Mouse (Mus musculus) limb, embryonic 14.5 days (tissue): Measurements from ENCODE around the gene Itga6. TPM values are rescaled to one million over a fixed set of nuclear protein-coding genes. Genes with fewer than 3 reads are reported as not detected.

Experiments used
- ATAC-seq: fragments of 200-750 bp; cut with Nextera tagmentation; 2 replicates; pipeline ENCODE4 v1.8.0; 2017; ENCODE audit warnings: low read depth, moderate number of reproducible peaks, moderate TSS enrichment; ENCODE audit not compliant: low FRiP score
- DNase-seq: peaks from one replicate; pipeline ENCODE4 v3.0.0-alpha.2; 2015; ENCODE audit warnings: low spot score
- H3K27ac ChIP-seq: fragments of 300-500 bp; sonication (generic); replicated peaks from 2 replicates; pipeline ENCODE4 v1.5.1; 2014; ENCODE audit warnings: low read depth, mild to moderate bottlenecking, low read length, moderate library complexity, mixed read lengths
- H3K27me3 ChIP-seq: fragments of 300-500 bp; sonication (generic); 2 replicates; pipeline ENCODE4 v1.6.1; 2014; ENCODE audit warnings: low read length, mixed read lengths; ENCODE audit not compliant: control insufficient read depth, insufficient read depth
- H3K36me3 ChIP-seq: fragments of 300-500 bp; sonication (generic); 2 replicates; pipeline ENCODE4 v1.6.1; 2014; ENCODE audit warnings: mild to moderate bottlenecking, low read length, moderate library complexity, mixed read lengths; ENCODE audit not compliant: control insufficient read depth, insufficient read depth
- H3K4me1 ChIP-seq: fragments of 300-500 bp; sonication (generic); 2 replicates; pipeline ENCODE4 v1.6.1; 2014; ENCODE audit warnings: antibody characterized with exemption, low read length, mixed read lengths; ENCODE audit not compliant: control insufficient read depth, insufficient read depth
- H3K4me2 ChIP-seq: fragments of 300-500 bp; sonication (generic); replicated peaks from 2 replicates; pipeline ENCODE4 v1.6.1; 2014; ENCODE audit warnings: low read depth, mild to moderate bottlenecking, low read length, moderate library complexity; ENCODE audit not compliant: severe bottlenecking
- H3K4me3 ChIP-seq: fragments of 300-500 bp; sonication (generic); replicated peaks from 2 replicates; pipeline ENCODE4 v1.5.1; 2014; ENCODE audit warnings: low read length
- H3K9ac ChIP-seq: fragments of 300-500 bp; sonication (generic); 2 replicates; pipeline ENCODE4 v1.6.1; 2014; ENCODE audit warnings: mild to moderate bottlenecking, low read depth, low read length, moderate library complexity; ENCODE audit not compliant: severe bottlenecking
- H3K9me3 ChIP-seq: fragments of 300-500 bp; sonication (generic); 2 replicates; pipeline ENCODE4 v1.6.1; 2016; ENCODE audit warnings: low read length; ENCODE audit not compliant: control insufficient read depth
- POLR2A ChIP-seq: fragments of 200-500 bp; IDR thresholded peaks from 2 replicates; pipeline ENCODE4 v1.8.0; 2012; ENCODE audit warnings: inconsistent platforms, mild to moderate bottlenecking, moderate library complexity, borderline replicate concordance; ENCODE audit not compliant: insufficient read depth, insufficient read length; ENCODE audit errors: extremely low read depth
- WGBS: fragments of 180-500 bp; shearing (Covaris S2); extraction: QIAGEN DNeasy Blood & Tissue Kit; methylation state at CpG from one replicate; pipeline ENCODE4 v1.1.7; 2014; 5-methylcytosine and 5-hydroxymethylcytosine counted together
- polyA plus RNA-seq, 2 experiments: library from polyadenylated mRNA; depleted of rRNA in 1 of 2; stranded (reverse) in 1 of 2; unstranded in 1 of 2; fragments of >200 nt; fragmentation: Nextera tagmentation in 1 of 2; extraction: Ambion mirVana in 1 of 2; gene quantifications; 2 replicates each; pipeline versions ENCODE4 v1.2.1 to v1.2.3; 2012 to 2014

Gene Itga6
- polyA plus RNA-seq, 2 experiments: 49.2 to 59.1 TPM

- Histone ChIP-seq H3K36me3 (no peaks in the 10 kb centered on the region), H3K4me1 (peaks cover 12% of the 10 kb centered on the region; the same call in 1 of the 2 replicates), H3K9me3 (no peaks in the 10 kb centered on the region), H3K4me3 (no peak overlapping the region), H3K9ac (no peak overlapping the region), H3K27ac (no peak overlapping the region), H3K4me2 (no peak overlapping the region), H3K27me3 (no peaks in the 10 kb centered on the region)
- ATAC-seq (no peak), DNase-seq (no peak)
- 90% methylated on average over 3 of the region's 3 CpGs for WGBS
- TF ChIP-seq POLR2A: no peak
Observed at GRCm38 (mm10) chr2:71701341-71701740, 44.1 kb upstream of the Itga6 start.

- ATAC-seq: no peak
- Histone ChIP-seq H3K4me3 (no peak overlapping the region), H3K4me2 (no peak overlapping the region), H3K36me3 (no peaks in the 10 kb centered on the region), H3K9ac (no peak overlapping the region), H3K27me3 (no peaks in the 10 kb centered on the region), H3K9me3 (no peaks in the 10 kb centered on the region), H3K4me1 (peaks cover under 1% of the 10 kb centered on the region; the same call in 1 of the 2 replicates), H3K27ac (no peak overlapping the region)
- WGBS: 45% methylated on average over 5 of the region's 5 CpGs
- TF ChIP-seq POLR2A: no peak
- DNase-seq: no peak
Observed at GRCm38 (mm10) chr2:71704309-71704708, 41.1 kb upstream of the Itga6 start.

- Histone ChIP-seq H3K36me3 (no peaks in the 10 kb centered on the region), H3K4me1 (peaks cover 2% of the 10 kb centered on the region; the same call in 1 of the 2 replicates), H3K4me2 (no peak overlapping the region), H3K4me3 (no peak overlapping the region), H3K9me3 (no peaks in the 10 kb centered on the region), H3K27ac (no peak overlapping the region), H3K9ac (no peak overlapping the region), H3K27me3 (no peaks in the 10 kb centered on the region)
- DNase-seq (no peak), ATAC-seq (no peak)
- WGBS: 79% methylated on average over 5 of the region's 5 CpGs
- TF ChIP-seq POLR2A: no peak
Observed at GRCm38 (mm10) chr2:71708886-71709285, 36.5 kb upstream of the Itga6 start.

GRCm38 (mm10) chr2:71711640-71712039 lies 33.8 kb upstream of the Itga6 start:
- Histone ChIP-seq H3K4me1 (peaks cover 2% of the 10 kb centered on the region; the same call in 1 of the 2 replicates), H3K9me3 (no peaks in the 10 kb centered on the region), H3K4me3 (no peak overlapping the region), H3K27ac (no peak overlapping the region), H3K36me3 (no peaks in the 10 kb centered on the region), H3K9ac (no peak overlapping the region), H3K27me3 (no peaks in the 10 kb centered on the region), H3K4me2 (no peak overlapping the region)
- no peak for TF ChIP-seq POLR2A
- DNase-seq (no peak), ATAC-seq (no peak)
- WGBS: 61% methylated on average over 2 of the region's 2 CpGs

- Histone ChIP-seq H3K4me2 (no peak overlapping the region), H3K4me1 (peaks cover 2% of the 10 kb centered on the region; the same call in 1 of the 2 replicates), H3K36me3 (no peaks in the 10 kb centered on the region), H3K27me3 (no peaks in the 10 kb centered on the region), H3K4me3 (no peak overlapping the region), H3K9me3 (no peaks in the 10 kb centered on the region), H3K9ac (no peak overlapping the region), H3K27ac (no peak overlapping the region)
- 93% methylated on average over 5 of the region's 5 CpGs for WGBS
- DNase-seq: no peak
- no peak for ATAC-seq
- TF ChIP-seq POLR2A: no peak
Observed at GRCm38 (mm10) chr2:71714416-71714815, 31.0 kb upstream of the Itga6 start.

GRCm38 (mm10) chr2:71719005-71719386 lies 26.4 kb upstream of the Itga6 start:
- Histone ChIP-seq H3K4me3 (no peak overlapping the region), H3K4me2 (no peak overlapping the region), H3K36me3 (no peaks in the 10 kb centered on the region), H3K4me1 (no peaks in the 10 kb centered on the region), H3K9me3 (no peaks in the 10 kb centered on the region), H3K9ac (no peak overlapping the region), H3K27me3 (no peaks in the 10 kb centered on the region), H3K27ac (no peak overlapping the region)
- DNase-seq: no peak
- no peak for TF ChIP-seq POLR2A
- WGBS: 46% methylated on average over 9 of the region's 9 CpGs
- no peak for ATAC-seq
